7 mouse cellular contexts compared by ENCODE assay signal in the genomic region with DNA sequence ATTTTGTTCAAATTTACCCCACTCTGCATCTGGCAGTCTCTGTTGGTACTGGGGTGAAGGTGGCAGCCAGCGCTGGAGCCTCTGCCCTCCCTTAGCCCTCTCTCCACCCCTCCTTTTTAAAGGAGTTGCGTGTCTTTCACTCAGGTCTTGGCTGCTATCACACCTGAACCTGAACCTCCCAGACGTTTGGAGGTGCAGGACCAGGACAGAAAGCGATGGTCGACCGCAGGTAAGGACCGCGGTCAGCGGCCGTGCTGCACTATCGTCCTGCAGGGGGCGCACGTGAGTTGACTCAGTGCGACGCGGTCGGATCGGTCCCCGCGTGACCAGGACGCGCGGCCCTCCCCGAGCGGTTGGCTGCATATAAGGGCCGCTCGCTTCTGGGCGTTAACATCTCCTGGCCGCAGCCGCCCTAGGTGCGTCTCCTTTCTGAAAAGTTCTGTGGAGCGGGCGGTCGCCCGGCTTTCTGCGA. TPM values are rescaled to one million over a fixed set of nuclear protein-coding genes. Genes with fewer than 3 reads are reported as not detected.
DNase-seq lines count a peak whose midpoint lies in the region; ATAC-seq and TF ChIP-seq lines count a peak whose summit lies in the region.

No protein-coding gene starts in this region.

- H3K9me3 ChIP-seq in intestine, postnatal 0 days (ENCODE audit: control insufficient read depth): no peaks in the 10 kb centered on the region
- H3K9me3 ChIP-seq in limb, embryonic 15.5 days: no peaks in the 10 kb centered on the region
- H3K9me3 ChIP-seq in midbrain, embryonic 15.5 days: no peaks in the 10 kb centered on the region

- H3K4me2 ChIP-seq in intestine, postnatal 0 days (replicated peaks; ENCODE audit: low read depth): peak overlapping the region; percentile 77
- peak overlapping the region; percentile 76 for H3K4me2 ChIP-seq in limb, embryonic 15.5 days
- peak overlapping the region; percentile 79 for H3K4me2 ChIP-seq in midbrain, embryonic 15.5 days

- TF ChIP-seq CTCF in intestine, postnatal 0 days (IDR thresholded peaks at IDR 0.05; ENCODE audit: low read depth): peak; percentile 98

- H3K4me1 ChIP-seq in intestine, postnatal 0 days (replicated peaks; ENCODE audit: control insufficient read depth, insufficient read depth, low read length): no peaks in the 10 kb centered on the region; the same call in 1 of the 2 replicates
- H3K4me1 ChIP-seq in limb, embryonic 15.5 days: peaks cover 6% of the 10 kb centered on the region
- H3K4me1 ChIP-seq in midbrain, embryonic 15.5 days: peaks cover 6% of the 10 kb centered on the region; the same call in 1 of the 2 replicates

- H3K27me3 ChIP-seq in intestine, postnatal 0 days (replicated peaks; ENCODE audit: control insufficient read depth, insufficient read depth, low read length): no peaks in the 10 kb centered on the region
- peaks cover 14% of the 10 kb centered on the region; the same call in 1 of the 2 replicates for H3K27me3 ChIP-seq in limb, embryonic 15.5 days
- peaks cover 20% of the 10 kb centered on the region; the same call in 1 of the 2 replicates for H3K27me3 ChIP-seq in midbrain, embryonic 15.5 days (replicated peaks)

- peak; percentile 80 for ATAC-seq in intestine, postnatal 0 days
- no peak for ATAC-seq in limb, embryonic 15.5 days (ENCODE audit: insufficient number of reproducible peaks, low FRiP score, low TSS enrichment, low read depth)
- peak; percentile 78 for ATAC-seq in midbrain, embryonic 15.5 days (replicated peaks)

- H3K27ac ChIP-seq in intestine, postnatal 0 days (ENCODE audit: low read depth, low read length): no peak overlapping the region
- H3K27ac ChIP-seq in limb, embryonic 15.5 days: no peak overlapping the region
- no peak overlapping the region for H3K27ac ChIP-seq in midbrain, embryonic 15.5 days

- peaks cover 17% of the 10 kb centered on the region for H3K36me3 ChIP-seq in intestine, postnatal 0 days (ENCODE audit: control insufficient read depth, insufficient read depth)
- peaks cover 15% of the 10 kb centered on the region for H3K36me3 ChIP-seq in limb, embryonic 15.5 days
- peaks cover 7% of the 10 kb centered on the region; the same call in 1 of the 2 replicates for H3K36me3 ChIP-seq in midbrain, embryonic 15.5 days (replicated peaks)

- peak overlapping the region; percentile 43 for H3K4me3 ChIP-seq in intestine, postnatal 0 days (ENCODE audit: low read depth, low read length)
- H3K4me3 ChIP-seq in limb, embryonic 15.5 days: peak overlapping the region; percentile 39
- H3K4me3 ChIP-seq in midbrain, embryonic 15.5 days: peak overlapping the region; percentile 42

- DNase-seq in adrenal gland, postnatal 10 days: peak; percentile 88
- DNase-seq in embryo, embryonic 9.5 days (ENCODE audit: extremely low spot score): peak; percentile 65
- DNase-seq in heart, adult 11 months: peak; percentile 96
- peak; percentile 61 to 83 for DNase-seq in spleen, adult 18-20 months

- 3% methylated on average over 36 of the region's 36 CpGs for WGBS in intestine, postnatal 0 days
- WGBS in limb, embryonic 15.5 days: 2% methylated on average over 36 of the region's 36 CpGs
- 2% methylated on average over 36 of the region's 36 CpGs for WGBS in midbrain, embryonic 15.5 days

- H3K9ac ChIP-seq in intestine, postnatal 0 days (ENCODE audit: low read depth, low read length): peak overlapping the region; percentile 42; the same call in 1 of the 2 replicates
- H3K9ac ChIP-seq in limb, embryonic 15.5 days: no peak overlapping the region
- H3K9ac ChIP-seq in midbrain, embryonic 15.5 days: peak overlapping the region; percentile 30; the same call in 1 of the 2 replicates

RNA-seq across cellular contexts. Expression of a gene that starts 0.8 kb away (rescaled TPM):
- 1 to 10 TPM in 1 of 2 experiments, under 1 TPM in 1; 0.79 to 1.3 TPM for total RNA-seq in adrenal gland, postnatal 10 days (2021)
- polyA plus RNA-seq in intestine, postnatal 0 days (2015; fragmentation: Nextera tagmentation; extraction: Ambion mirVana): 31.7 and 38.4 TPM in 2 replicates
- polyA plus RNA-seq in limb, embryonic 15.5 days (2015; fragmentation: Nextera tagmentation; extraction: Ambion mirVana): 0.35 TPM in 1 of 2 replicates, not detected in the other
- polyA plus RNA-seq in midbrain, embryonic 15.5 days (2015; fragmentation: Nextera tagmentation; extraction: Ambion mirVana): 0.31 TPM in 2 replicates

RNA-seq across cellular contexts. Expression of a gene that starts 26.5 kb away (rescaled TPM):
- 10 to 100 TPM; 12.5 to 16.5 TPM for total RNA-seq in adrenal gland, postnatal 10 days (2021)
- 184 and 255 TPM in 2 replicates for polyA plus RNA-seq in intestine, postnatal 0 days (2015; fragmentation: Nextera tagmentation; extraction: Ambion mirVana)
- polyA plus RNA-seq in limb, embryonic 15.5 days (2015; fragmentation: Nextera tagmentation; extraction: Ambion mirVana): 40.2 and 90.6 TPM in 2 replicates
- 36.8 and 43.0 TPM in 2 replicates for polyA plus RNA-seq in midbrain, embryonic 15.5 days (2015; fragmentation: Nextera tagmentation; extraction: Ambion mirVana)

Comparison
In these comparisons a context has a peak if more than half of its experiments do, and no peak if none do; other contexts are left out.
1. RNA of a gene that starts 0.8 kb away (polyA plus RNA-seq): 31.7 to 38.4 TPM in intestine, postnatal 0 days; 0.35 TPM in limb, embryonic 15.5 days and 0.31 TPM in midbrain, embryonic 15.5 days; every median in the first group is over 10 times any median in the second.
2. Peak in every context shown above with its lines, with median percentiles within 50 percentile points of each other: DNase-seq, H3K4me2 ChIP-seq and H3K4me3 ChIP-seq.